Mouse (Mus musculus): ENCODE results near the gene Irak4. TPM values are rescaled to one million over a fixed set of nuclear protein-coding genes. Genes with fewer than 3 reads are reported as not detected.

Irak4 gene
- polyA plus RNA-seq (2012; rRNA removed) (0.93 and 1.7 TPM in 2 replicates), polyA plus RNA-seq (2014; fragmentation: Nextera tagmentation; extraction: Ambion mirVana) (1.7 and 2.0 TPM in 2 replicates)

DNA sequence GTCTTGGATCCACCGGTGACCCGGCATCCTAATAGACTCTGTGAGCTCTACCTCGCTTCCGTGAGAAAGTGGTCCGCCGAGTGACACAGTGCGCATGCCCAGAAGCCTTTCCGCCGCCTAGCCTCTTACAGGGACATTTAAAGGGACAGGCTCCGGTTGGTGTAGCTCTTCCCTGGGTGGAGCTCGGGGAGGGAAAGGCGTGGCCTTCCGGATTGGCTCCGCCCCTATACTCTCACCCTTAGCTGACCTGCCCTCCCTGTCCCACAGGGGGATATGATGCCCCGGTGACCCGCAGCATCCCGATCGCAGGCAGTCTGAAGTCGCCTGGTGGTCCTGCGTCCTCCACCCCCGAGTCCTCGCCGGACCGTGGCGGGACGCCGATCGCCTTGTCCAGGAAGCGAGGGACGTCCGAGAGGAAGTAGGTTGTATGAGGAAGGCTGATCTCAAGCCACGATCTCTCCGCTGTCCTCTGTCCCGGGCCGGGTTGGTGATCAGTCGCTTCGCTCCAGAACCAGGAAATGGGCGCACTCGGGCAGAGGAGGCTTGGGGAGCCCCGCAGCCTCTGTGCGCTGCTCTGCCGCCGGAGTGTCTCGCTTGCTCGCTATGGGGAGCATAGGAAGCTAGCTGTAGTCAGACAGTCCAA lies at the start of gene Irak4, which contains the start of gene Pus7l:
Gene Irak4, plus strand, starts transcription at position 235 of the 643 bp plus-strand sequence.
Gene Pus7l, minus strand, starts transcription at position 139 of the 643 bp plus-strand sequence.
- DNase-seq (ENCODE audit: low read depth in 3 of 3, low spot score in 3 of 3) (peak; percentile 85 to 90 (median 88)), ATAC-seq (ENCODE audit: insufficient read depth) (peak; percentile 99)
- Histone ChIP-seq H3K4me1 (replicated peaks; ENCODE audit: control insufficient read depth in 2 of 2, insufficient read depth in 2 of 2, low read length in 1 of 2) (peaks cover 0 to 7% of the 10 kb centered on the region in 2 experiments; a peak in 3 of 4 replicates), H3K27me3 (ENCODE audit: control insufficient read depth, insufficient read depth, low read length) (no peaks in the 10 kb centered on the region), H3K9ac (replicated peaks) (peak within 1 kb of the TSS; percentile 71), H3K4me3 (ENCODE audit: insufficient read depth in 1 of 2, low read depth in 2 of 2, low read length in 2 of 2) (peak within 1 kb of the TSS; percentile 65 to 87), H3K36me3 (replicated peaks; ENCODE audit: control insufficient read depth, insufficient read depth, low read depth) (no peaks in the 10 kb centered on the region), H3K27ac (no peak within 1 kb of the TSS; the same call in none of the 2 replicates), H3K4me2 (ENCODE audit: low read depth) (peak within 1 kb of the TSS; percentile 78), H3K9me3 (ENCODE audit: control insufficient read depth, low read length) (no peaks in the 10 kb centered on the region)
- under 1% methylated on average over 45 of the region's 45 CpGs for WGBS (ENCODE audit: insufficient replicate concordance)
- TF ChIP-seq CTCF (IDR thresholded peaks at IDR 0.05; ENCODE audit: low read depth) (peak; percentile 49), EP300 (IDR thresholded peaks at IDR 0.05; ENCODE audit: low read depth) (no peak)

DNA sequence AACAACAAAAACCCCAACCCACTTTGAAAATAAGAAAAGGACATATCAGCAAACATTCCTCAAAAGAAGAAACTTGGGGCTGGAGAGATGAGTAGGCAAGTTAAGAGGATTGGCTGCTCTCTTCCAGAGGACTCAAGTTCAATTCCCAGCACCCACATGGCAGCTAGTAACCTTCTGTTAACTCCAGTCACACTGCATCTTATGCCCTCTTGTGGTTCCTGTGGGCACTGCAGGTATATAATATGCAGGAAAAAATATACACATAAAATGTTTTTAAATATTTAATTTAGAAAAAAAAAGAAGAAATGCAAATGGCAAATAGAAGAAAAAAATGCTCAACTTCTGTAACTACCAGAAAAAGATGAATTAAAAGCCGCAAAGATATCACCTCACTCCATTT lies 49.0 kb upstream of the Irak4 start:
- Histone ChIP-seq H3K4me1 (replicated peaks; ENCODE audit: control insufficient read depth in 2 of 2, insufficient read depth in 2 of 2, low read length in 1 of 2) (no peaks in the 10 kb centered on the region), H3K9ac (replicated peaks) (no peak overlapping the region), H3K27me3 (ENCODE audit: control insufficient read depth, insufficient read depth, low read length) (no peaks in the 10 kb centered on the region), H3K4me3 (ENCODE audit: insufficient read depth in 1 of 2, low read depth in 2 of 2, low read length in 2 of 2) (no peak overlapping the region), H3K9me3 (ENCODE audit: control insufficient read depth, low read length) (no peaks in the 10 kb centered on the region; the same call in 1 of the 2 replicates), H3K27ac (no peak overlapping the region), H3K4me2 (ENCODE audit: low read depth) (no peak overlapping the region), H3K36me3 (replicated peaks; ENCODE audit: control insufficient read depth, insufficient read depth, low read depth) (no peaks in the 10 kb centered on the region)
- ATAC-seq (ENCODE audit: insufficient read depth) (no peak), DNase-seq (ENCODE audit: low read depth in 3 of 3, low spot score in 3 of 3) (no peak)
- TF ChIP-seq EP300 (IDR thresholded peaks at IDR 0.05; ENCODE audit: low read depth) = no peak
- peak; percentile 35; the same call in 1 of the 2 replicates for TF ChIP-seq CTCF (IDR thresholded peaks at IDR 0.05; ENCODE audit: low read depth)
- 79% methylated on average over 1 of the region's 1 CpGs for WGBS (ENCODE audit: insufficient replicate concordance)

DNA sequence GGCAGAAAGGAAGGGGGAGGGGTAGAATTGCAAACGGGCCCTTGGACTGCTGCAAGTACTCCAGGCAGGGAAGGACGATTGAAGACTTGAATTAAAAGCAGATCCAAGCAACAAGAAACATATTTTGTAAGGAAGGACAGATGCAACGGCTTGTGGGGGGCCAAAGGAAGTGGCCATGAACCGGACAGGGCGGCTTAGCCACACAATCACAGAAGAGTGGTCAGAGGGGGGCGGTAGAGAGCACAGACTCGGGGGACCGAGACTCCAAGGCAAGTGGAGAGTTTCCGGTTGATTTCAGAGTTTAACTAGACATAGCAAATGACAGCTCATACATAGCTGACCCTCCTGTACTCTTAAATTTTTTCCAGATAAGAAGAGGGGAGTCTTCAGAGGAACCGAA lies 47.5 kb upstream of the Irak4 start:
- no peak for TF ChIP-seq EP300 (IDR thresholded peaks at IDR 0.05; ENCODE audit: low read depth)
- peak; percentile 18; the same call in 1 of the 2 replicates for TF ChIP-seq CTCF (IDR thresholded peaks at IDR 0.05; ENCODE audit: low read depth)
- 61% methylated on average over 10 of the region's 10 CpGs for WGBS (ENCODE audit: insufficient replicate concordance)
- Histone ChIP-seq H3K9ac (replicated peaks) (no peak overlapping the region), H3K27me3 (ENCODE audit: control insufficient read depth, insufficient read depth, low read length) (no peaks in the 10 kb centered on the region), H3K4me3 (ENCODE audit: insufficient read depth in 1 of 2, low read depth in 2 of 2, low read length in 2 of 2) (no peak overlapping the region), H3K4me2 (ENCODE audit: low read depth) (no peak overlapping the region), H3K9me3 (ENCODE audit: control insufficient read depth, low read length) (no peaks in the 10 kb centered on the region; the same call in 1 of the 2 replicates), H3K4me1 (replicated peaks; ENCODE audit: control insufficient read depth in 2 of 2, insufficient read depth in 2 of 2, low read length in 1 of 2) (no peaks in the 10 kb centered on the region), H3K27ac (no peak overlapping the region), H3K36me3 (replicated peaks; ENCODE audit: control insufficient read depth, insufficient read depth, low read depth) (no peaks in the 10 kb centered on the region)
- DNase-seq (ENCODE audit: low read depth in 3 of 3, low spot score in 3 of 3) (no peak), ATAC-seq (ENCODE audit: insufficient read depth) (no peak)

DNA sequence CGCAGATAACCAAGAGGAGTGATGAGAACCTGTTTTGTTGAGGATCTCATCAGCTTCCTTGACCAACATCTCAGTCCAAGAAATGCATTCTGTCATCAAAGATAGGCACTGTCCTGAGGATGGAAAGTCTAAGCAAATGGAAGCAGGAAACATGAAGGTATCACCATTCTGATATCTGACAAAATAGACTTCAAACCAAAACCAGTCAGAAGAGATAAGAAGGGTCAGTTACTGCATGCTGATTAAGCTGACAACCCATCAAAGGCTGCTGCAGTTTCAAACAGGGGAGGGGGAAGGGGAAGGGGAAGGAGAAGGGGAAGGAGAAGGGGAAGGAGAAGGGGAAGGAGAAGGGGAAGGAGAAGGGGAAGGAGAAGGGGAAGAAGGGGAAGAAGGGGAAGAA lies 44.2 kb upstream of the Irak4 start:
- H3K4me3 ChIP-seq (ENCODE audit: insufficient read depth in 1 of 2, low read depth in 2 of 2, low read length in 2 of 2) = no peak overlapping the region

DNA sequence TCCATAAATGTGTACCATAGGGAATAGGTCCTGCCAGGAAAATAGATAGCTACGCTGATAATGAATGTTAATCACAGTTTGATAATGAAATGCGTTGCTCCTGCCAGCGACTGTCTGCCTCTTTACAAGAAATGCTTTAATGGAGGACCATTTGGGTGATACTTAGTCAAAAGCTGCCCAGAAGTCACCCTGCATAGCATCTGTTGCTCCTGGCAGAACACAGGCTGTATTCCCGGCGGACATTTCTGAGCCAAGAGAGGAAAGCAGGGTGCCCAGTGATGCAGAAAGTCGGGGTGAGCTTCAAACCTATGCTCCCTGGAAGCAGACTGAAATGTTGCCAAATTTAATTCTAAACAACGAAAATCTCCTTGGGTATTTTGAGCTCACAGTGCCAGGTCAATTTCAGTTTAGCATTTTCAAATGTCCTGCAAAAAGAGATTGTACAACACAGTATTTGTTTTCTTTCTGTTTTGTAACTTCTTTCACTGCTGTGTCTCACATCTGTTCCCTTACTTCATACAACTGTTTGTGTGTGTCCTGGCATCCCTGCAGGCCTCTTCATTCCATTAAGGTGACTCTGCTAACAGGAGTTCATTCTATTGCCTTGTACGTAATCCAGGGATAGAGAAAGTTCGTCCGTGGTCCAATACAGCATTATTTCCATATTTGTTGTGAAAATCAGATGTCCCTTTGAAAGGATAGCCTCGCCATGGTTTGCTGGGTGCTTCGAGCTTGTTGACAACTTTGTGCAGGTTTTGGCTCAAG lies 39.8 kb upstream of the Irak4 start:
- TF ChIP-seq CTCF (IDR thresholded peaks at IDR 0.05; ENCODE audit: low read depth) (no peak), EP300 (IDR thresholded peaks at IDR 0.05; ENCODE audit: low read depth) (no peak)
- Histone ChIP-seq H3K9me3 (ENCODE audit: control insufficient read depth, low read length) (no peaks in the 10 kb centered on the region), H3K4me3 (ENCODE audit: insufficient read depth in 1 of 2, low read depth in 2 of 2, low read length in 2 of 2) (no peak overlapping the region), H3K36me3 (replicated peaks; ENCODE audit: control insufficient read depth, insufficient read depth, low read depth) (no peaks in the 10 kb centered on the region), H3K27me3 (ENCODE audit: control insufficient read depth, insufficient read depth, low read length) (no peaks in the 10 kb centered on the region), H3K4me1 (replicated peaks; ENCODE audit: control insufficient read depth in 2 of 2, insufficient read depth in 2 of 2, low read length in 1 of 2) (no peaks in the 10 kb centered on the region), H3K27ac (no peak overlapping the region), H3K9ac (replicated peaks) (no peak overlapping the region), H3K4me2 (ENCODE audit: low read depth) (no peak overlapping the region)
- WGBS (ENCODE audit: insufficient replicate concordance) = 65% methylated on average over 12 of the region's 12 CpGs
- DNase-seq (ENCODE audit: low read depth in 3 of 3, low spot score in 3 of 3) = no peak
- ATAC-seq (ENCODE audit: insufficient read depth) = no peak

More for the DNA sequence above, 44.2 kb upstream of the Irak4 start:
- DNase-seq (ENCODE audit: low read depth in 3 of 3, low spot score in 3 of 3) (no peak), ATAC-seq (ENCODE audit: insufficient read depth) (no peak)
- no peak overlapping the region for H3K27ac ChIP-seq
- H3K4me2 ChIP-seq (ENCODE audit: low read depth) = no peak overlapping the region
- H3K9ac ChIP-seq (replicated peaks) = no peak overlapping the region
- 45% methylated on average over 1 of the region's 1 CpGs for WGBS (ENCODE audit: insufficient replicate concordance)
- no peaks in the 10 kb centered on the region for H3K36me3 ChIP-seq (replicated peaks; ENCODE audit: control insufficient read depth, insufficient read depth, low read depth)
- H3K9me3 ChIP-seq (ENCODE audit: control insufficient read depth, low read length) = no peaks in the 10 kb centered on the region; the same call in 1 of the 2 replicates
- TF ChIP-seq CTCF (IDR thresholded peaks at IDR 0.05; ENCODE audit: low read depth) (no peak), EP300 (IDR thresholded peaks at IDR 0.05; ENCODE audit: low read depth) (no peak)
- H3K27me3 ChIP-seq (ENCODE audit: control insufficient read depth, insufficient read depth, low read length) = no peaks in the 10 kb centered on the region
- H3K4me1 ChIP-seq (replicated peaks; ENCODE audit: control insufficient read depth in 2 of 2, insufficient read depth in 2 of 2, low read length in 1 of 2) = no peaks in the 10 kb centered on the region

All from liver, embryonic 14.5 days (tissue).